Mouse (Mus musculus) forebrain, embryonic 14.5 days (tissue): ENCODE data around the gene Fam168b. TPM values are rescaled to one million over a fixed set of nuclear protein-coding genes. Genes with fewer than 3 reads are reported as not detected.

Experiments
- ATAC-seq: fragments of 200-750 bp; cut with Nextera tagmentation; 2 replicates; pipeline ENCODE4 v1.8.0; 2017; ENCODE audit warnings: mild to moderate bottlenecking, moderate library complexity
- DNase-seq: peaks from one replicate; pipeline ENCODE4 v3.0.0-alpha.2; 2015; ENCODE audit warnings: low spot score
- H3K27ac ChIP-seq: fragments of 300-500 bp; sonication (generic); 2 replicates; pipeline ENCODE4 v1.5.1; 2014; ENCODE audit warnings: low read depth, mild to moderate bottlenecking, control low read depth, low read length, moderate library complexity
- H3K27me3 ChIP-seq: fragments of 300-500 bp; sonication (generic); replicated peaks from 2 replicates; pipeline ENCODE4 v1.6.1; 2014; ENCODE audit warnings: low read length, control low read depth, mixed read lengths; ENCODE audit not compliant: control insufficient read depth, insufficient read depth
- H3K36me3 ChIP-seq: fragments of 300-500 bp; sonication (generic); 2 replicates; pipeline ENCODE4 v1.6.1; 2014; ENCODE audit warnings: low read length, control low read depth; ENCODE audit not compliant: control insufficient read depth, insufficient read depth
- H3K4me1 ChIP-seq: fragments of 300-500 bp; sonication (generic); 2 replicates; pipeline ENCODE4 v1.6.1; 2014; ENCODE audit warnings: antibody characterized with exemption, low read length, control low read depth; ENCODE audit not compliant: control insufficient read depth, insufficient read depth
- H3K4me2 ChIP-seq: fragments of 300-500 bp; sonication (generic); 2 replicates; pipeline ENCODE4 v1.6.1; 2014; ENCODE audit warnings: mild to moderate bottlenecking, control low read depth, low read length
- H3K4me3 ChIP-seq: fragments of 300-500 bp; sonication (generic); 2 replicates; pipeline ENCODE4 v1.5.1; 2014; ENCODE audit warnings: low read depth, low read length, control low read depth
- H3K9ac ChIP-seq: fragments of 300-500 bp; sonication (generic); 2 replicates; pipeline ENCODE4 v1.6.1; 2014; ENCODE audit warnings: mild to moderate bottlenecking, low read length, control low read depth, moderate library complexity
- H3K9me3 ChIP-seq: fragments of 300-500 bp; sonication (generic); replicated peaks from 2 replicates; pipeline ENCODE4 v1.6.1; 2016; ENCODE audit warnings: low read length, control low read depth, mixed read lengths; ENCODE audit not compliant: control insufficient read depth
- WGBS: fragments of 180-500 bp; shearing (Covaris S2); extraction: QIAGEN DNeasy Blood & Tissue Kit; methylation state at CpG from one replicate; pipeline ENCODE4 v1.1.7; 2014; 5-methylcytosine and 5-hydroxymethylcytosine counted together
- polyA plus RNA-seq: library from polyadenylated mRNA; unstranded; fragments of >200 nt; fragmentation: Nextera tagmentation; extraction: Ambion mirVana; gene quantifications from 2 replicates; pipeline ENCODE4 v1.2.1, GENCODE M21; 2014

The Fam168b gene
- polyA plus RNA-seq, 1 experiment from 2014 or later = 81.8 TPM

DNA sequence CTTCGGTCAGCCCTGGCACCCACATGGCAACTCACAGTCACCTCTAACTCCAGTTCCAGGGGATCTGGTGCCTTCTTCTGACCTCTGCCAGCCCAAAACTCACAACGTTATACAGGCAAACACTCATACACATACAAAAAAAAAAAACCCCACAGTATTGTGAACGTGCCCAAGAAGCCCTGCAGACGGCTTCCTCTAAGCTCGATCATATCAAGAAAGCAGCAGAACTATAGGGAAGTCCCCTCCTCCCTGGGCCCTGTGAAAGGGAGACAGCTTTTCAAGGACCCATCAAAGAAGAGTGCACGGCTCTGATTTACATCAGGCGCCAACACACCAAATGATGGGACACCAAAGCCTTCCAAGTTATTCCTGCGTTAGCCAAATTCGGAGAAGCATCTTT, 17.0 kb downstream of the Fam168b start:
- no peak overlapping the region for H3K4me3 ChIP-seq
- H3K36me3 ChIP-seq = peaks cover 70% of the 10 kb centered on the region
- H3K27me3 ChIP-seq = no peaks in the 10 kb centered on the region
- WGBS = 87% methylated on average over 9 of the region's 9 CpGs
- DNase-seq = no peak
- ATAC-seq = no peak
- no peak overlapping the region for H3K27ac ChIP-seq
- H3K4me2 ChIP-seq = no peak overlapping the region
- no peak overlapping the region for H3K9ac ChIP-seq
- no peaks in the 10 kb centered on the region for H3K9me3 ChIP-seq
- H3K4me1 ChIP-seq = no peaks in the 10 kb centered on the region

- Histone ChIP-seq H3K4me1 (no peaks in the 10 kb centered on the region), H3K27me3 (no peaks in the 10 kb centered on the region), H3K4me2 (no peak overlapping the region), H3K27ac (no peak overlapping the region), H3K4me3 (no peak overlapping the region), H3K36me3 (peaks cover 78% of the 10 kb centered on the region), H3K9me3 (no peaks in the 10 kb centered on the region), H3K9ac (no peak overlapping the region)
- DNase-seq = no peak
- ATAC-seq = no peak
- 89% methylated on average over 8 of the region's 8 CpGs for WGBS
Measured at GRCm38 (mm10) chr1:34824208-34824607, 18.7 kb downstream of the Fam168b start.

DNA sequence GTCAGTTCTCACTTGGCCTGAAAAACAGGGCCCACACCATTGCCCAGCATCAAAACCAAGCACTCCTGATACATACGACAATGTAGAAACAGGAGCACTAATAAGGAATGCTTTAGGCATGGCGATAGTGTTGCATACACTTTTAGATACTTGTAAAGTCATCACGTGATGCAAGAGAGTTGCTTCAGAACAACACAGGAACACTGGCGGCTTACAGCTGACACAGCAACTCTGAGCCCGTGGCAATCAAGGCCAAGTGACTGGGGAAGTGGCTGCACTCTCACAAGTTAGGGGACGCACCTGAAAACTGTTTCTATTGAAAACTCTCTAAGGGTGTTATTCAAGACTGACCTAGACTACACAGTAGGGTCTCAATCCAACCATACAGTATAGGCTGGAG, 19.5 kb downstream of the Fam168b start:
- no peak for DNase-seq
- H3K4me3 ChIP-seq = no peak overlapping the region
- H3K9ac ChIP-seq = no peak overlapping the region
- WGBS = 85% methylated on average over 6 of the region's 6 CpGs
- peaks cover 79% of the 10 kb centered on the region for H3K36me3 ChIP-seq
- H3K4me1 ChIP-seq = no peaks in the 10 kb centered on the region
- H3K27ac ChIP-seq = no peak overlapping the region
- no peaks in the 10 kb centered on the region for H3K27me3 ChIP-seq
- H3K9me3 ChIP-seq = no peaks in the 10 kb centered on the region
- no peak for ATAC-seq
- no peak overlapping the region for H3K4me2 ChIP-seq

GRCm38 (mm10) chr1:34822746-34823145, 20.1 kb downstream of the Fam168b start:
- WGBS = 92% methylated on average over 7 of the region's 7 CpGs
- Histone ChIP-seq H3K36me3 (peaks cover 79% of the 10 kb centered on the region), H3K27me3 (no peaks in the 10 kb centered on the region), H3K9ac (no peak overlapping the region), H3K9me3 (no peaks in the 10 kb centered on the region), H3K4me2 (no peak overlapping the region), H3K4me3 (no peak overlapping the region), H3K27ac (no peak overlapping the region), H3K4me1 (no peaks in the 10 kb centered on the region)
- DNase-seq = no peak
- ATAC-seq = no peak

DNA sequence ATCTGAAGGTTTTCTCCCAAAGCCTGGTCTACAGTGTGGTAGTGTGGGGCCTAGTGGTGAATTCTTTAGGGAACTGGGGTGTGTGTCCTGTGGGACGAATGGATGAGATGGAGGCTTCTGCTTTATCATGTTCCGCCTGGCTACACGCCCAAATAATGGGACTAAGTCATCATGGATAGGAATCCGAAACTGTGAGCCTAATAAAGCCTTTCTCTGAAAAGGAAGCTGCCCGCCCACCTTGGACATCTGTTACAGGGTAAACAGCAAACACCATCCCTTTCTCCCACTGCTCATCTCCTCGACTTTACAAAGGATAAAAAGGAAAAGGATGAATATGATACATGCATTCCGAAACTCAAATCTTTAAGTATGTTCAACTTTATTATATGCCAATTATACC, 20.9 kb downstream of the Fam168b start:
- WGBS = 89% methylated on average over 7 of the region's 7 CpGs
- ATAC-seq (no peak), DNase-seq (no peak)
- no peak overlapping the region for H3K27ac ChIP-seq
- peaks cover 79% of the 10 kb centered on the region for H3K36me3 ChIP-seq
- H3K4me3 ChIP-seq = no peak overlapping the region
- H3K9me3 ChIP-seq = no peaks in the 10 kb centered on the region
- H3K27me3 ChIP-seq = no peaks in the 10 kb centered on the region
- no peak overlapping the region for H3K4me2 ChIP-seq
- H3K4me1 ChIP-seq = no peaks in the 10 kb centered on the region
- no peak overlapping the region for H3K9ac ChIP-seq

- H3K4me3 ChIP-seq = no peak overlapping the region
- no peak for ATAC-seq
- 93% methylated on average over 2 of the region's 2 CpGs for WGBS
- no peaks in the 10 kb centered on the region for H3K4me1 ChIP-seq
- H3K27ac ChIP-seq = no peak overlapping the region
- H3K9me3 ChIP-seq = no peaks in the 10 kb centered on the region
- peaks cover 79% of the 10 kb centered on the region for H3K36me3 ChIP-seq
- no peak for DNase-seq
- no peak overlapping the region for H3K4me2 ChIP-seq
- H3K9ac ChIP-seq = no peak overlapping the region
- H3K27me3 ChIP-seq = no peaks in the 10 kb centered on the region
Measured at GRCm38 (mm10) chr1:34821411-34821810, 21.5 kb downstream of the Fam168b start.

DNA sequence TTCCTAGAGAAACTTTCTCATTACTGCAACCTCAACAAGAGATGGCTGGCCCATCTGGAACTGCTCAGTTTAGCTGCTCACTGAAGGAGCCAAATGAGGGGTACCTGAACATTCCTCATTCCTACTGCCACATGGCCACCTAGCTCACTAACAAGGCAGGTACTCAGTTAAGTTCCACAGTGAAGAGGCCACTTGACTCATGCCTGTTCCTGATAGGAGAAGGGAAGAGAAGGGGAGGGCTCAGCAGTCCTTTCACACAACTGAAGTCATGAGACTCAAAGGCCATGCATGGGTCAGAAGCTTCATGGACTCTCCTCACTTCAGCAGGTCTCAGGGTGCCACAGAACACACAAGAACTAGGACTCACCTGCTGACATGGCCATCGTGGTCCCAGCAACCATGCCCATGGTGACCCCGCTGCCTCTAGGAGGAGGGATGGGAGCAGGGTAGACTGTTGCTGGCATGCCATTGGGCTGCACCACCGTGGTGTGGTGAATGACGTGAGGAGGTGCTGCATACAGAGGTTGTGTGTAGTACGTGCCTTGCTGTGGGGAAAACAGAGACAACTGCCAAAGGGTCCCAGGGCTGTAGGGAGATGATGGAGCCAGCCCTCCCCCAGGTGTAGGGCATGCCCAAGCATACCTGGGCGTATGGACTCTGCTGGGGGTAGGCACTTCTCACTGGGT, 23.5 kb downstream of the Fam168b start:
- ATAC-seq (no peak), DNase-seq (no peak)
- H3K4me1 ChIP-seq = no peaks in the 10 kb centered on the region
- H3K27me3 ChIP-seq = no peaks in the 10 kb centered on the region
- H3K36me3 ChIP-seq = peaks cover 82% of the 10 kb centered on the region
- H3K9ac ChIP-seq = no peak overlapping the region
- no peak overlapping the region for H3K4me3 ChIP-seq
- H3K27ac ChIP-seq = no peak overlapping the region
- 95% methylated on average over 6 of the region's 6 CpGs for WGBS
- no peaks in the 10 kb centered on the region for H3K9me3 ChIP-seq
- no peak overlapping the region for H3K4me2 ChIP-seq

GRCm38 (mm10) chr1:34815843-34816242, 27.0 kb downstream of the Fam168b start:
- H3K4me2 ChIP-seq = no peak overlapping the region
- H3K9ac ChIP-seq = no peak overlapping the region
- H3K4me1 ChIP-seq = no peaks in the 10 kb centered on the region
- no peak overlapping the region for H3K4me3 ChIP-seq
- H3K9me3 ChIP-seq = no peaks in the 10 kb centered on the region
- no peaks in the 10 kb centered on the region for H3K27me3 ChIP-seq
- H3K27ac ChIP-seq = no peak overlapping the region
- DNase-seq (no peak), ATAC-seq (no peak)
- WGBS = 83% methylated on average over 6 of the region's 6 CpGs
- peaks cover 97% of the 10 kb centered on the region for H3K36me3 ChIP-seq

GRCm38 (mm10) chr1:34812407-34813247, 30.2 kb downstream of the Fam168b start:
- H3K4me3 ChIP-seq = no peak overlapping the region
- peaks cover 94% of the 10 kb centered on the region for H3K36me3 ChIP-seq
- WGBS = 95% methylated on average over 13 of the region's 13 CpGs
- H3K4me2 ChIP-seq = no peak overlapping the region
- H3K27me3 ChIP-seq = no peaks in the 10 kb centered on the region
- DNase-seq (no peak), ATAC-seq (no peak)
- no peak overlapping the region for H3K27ac ChIP-seq
- H3K9ac ChIP-seq = no peak overlapping the region
- no peaks in the 10 kb centered on the region for H3K9me3 ChIP-seq
- no peaks in the 10 kb centered on the region for H3K4me1 ChIP-seq
